Mouse (Mus musculus): ENCODE results near the gene Cfap206. TPM values are rescaled to one million over a fixed set of nuclear protein-coding genes. Genes with fewer than 3 reads are reported as not detected.

Gene Cfap206
- polyA plus RNA-seq, 1 experiment from 2014 or later = 0.88 TPM

DNA sequence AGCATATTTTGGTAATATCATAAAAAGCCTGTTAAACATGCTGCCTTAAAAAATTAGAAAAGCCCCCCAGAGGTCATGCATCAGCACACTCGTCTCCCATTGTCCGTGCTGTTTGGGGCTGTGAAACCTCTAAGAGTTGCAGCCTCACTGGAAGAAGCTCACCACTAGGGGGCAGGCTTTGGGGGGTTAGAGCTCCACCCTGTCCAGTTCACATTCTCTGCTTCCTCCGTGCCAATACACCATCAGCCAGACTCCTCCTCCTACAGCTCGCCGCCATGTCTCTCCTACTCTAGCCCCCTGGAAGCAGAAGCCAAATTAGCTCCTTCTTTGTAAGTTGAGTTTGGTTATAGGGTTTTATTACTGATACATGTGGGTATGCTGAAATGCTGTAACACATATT, 28.5 kb downstream of the Cfap206 start:
- Histone ChIP-seq H3K27me3 (ENCODE audit: control insufficient read depth, insufficient read depth, low read length) (no peaks in the 10 kb centered on the region), H3K4me1 (replicated peaks; ENCODE audit: control insufficient read depth, insufficient read depth, low read length) (no peaks in the 10 kb centered on the region), H3K9me3 (ENCODE audit: control insufficient read depth, low read length) (no peaks in the 10 kb centered on the region), H3K27ac (ENCODE audit: low read depth, low read length) (no peak overlapping the region), H3K4me3 (ENCODE audit: low read depth, low read length) (no peak overlapping the region), H3K4me2 (ENCODE audit: low read depth, low read length, severe bottlenecking) (no peak overlapping the region), H3K36me3 (ENCODE audit: control insufficient read depth, insufficient read depth, low read length) (no peaks in the 10 kb centered on the region), H3K9ac (ENCODE audit: low read length) (no peak overlapping the region)
- DNase-seq (ENCODE audit: low spot score) (peak; percentile 84), ATAC-seq (replicated peaks; ENCODE audit: low FRiP score) (peak; percentile 71)
- 41% methylated on average over 5 of the region's 5 CpGs for WGBS

DNA sequence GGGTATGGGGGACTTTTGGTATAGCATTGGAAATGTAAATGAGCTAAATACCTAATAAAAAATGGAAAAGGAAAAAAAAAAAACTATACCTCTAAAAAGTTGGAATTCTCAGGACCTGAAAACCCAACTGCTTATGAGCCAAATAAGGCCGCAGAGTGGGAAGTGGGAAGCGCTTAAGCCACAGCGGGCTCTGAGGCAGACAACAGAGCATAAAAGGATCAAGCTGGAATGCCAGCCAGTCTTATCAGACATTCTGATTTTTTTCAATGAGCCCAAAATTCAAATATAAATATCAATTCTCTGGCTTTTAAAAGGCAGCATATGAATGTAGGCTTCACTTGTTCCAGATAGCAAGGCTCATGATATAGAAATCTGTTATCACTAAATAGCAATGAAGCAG, 42.0 kb downstream of the Cfap206 start:
- Histone ChIP-seq H3K9me3 (ENCODE audit: control insufficient read depth, low read length) (no peaks in the 10 kb centered on the region), H3K27me3 (ENCODE audit: control insufficient read depth, insufficient read depth, low read length) (no peaks in the 10 kb centered on the region), H3K4me2 (ENCODE audit: low read depth, low read length, severe bottlenecking) (no peak overlapping the region), H3K9ac (ENCODE audit: low read length) (no peak overlapping the region), H3K27ac (ENCODE audit: low read depth, low read length) (no peak overlapping the region), H3K4me3 (ENCODE audit: low read depth, low read length) (no peak overlapping the region), H3K36me3 (ENCODE audit: control insufficient read depth, insufficient read depth, low read length) (no peaks in the 10 kb centered on the region), H3K4me1 (replicated peaks; ENCODE audit: control insufficient read depth, insufficient read depth, low read length) (no peaks in the 10 kb centered on the region)
- ATAC-seq (replicated peaks; ENCODE audit: low FRiP score) = no peak
- WGBS = 78% methylated on average over 3 of the region's 3 CpGs
- DNase-seq (ENCODE audit: low spot score) = no peak

DNA sequence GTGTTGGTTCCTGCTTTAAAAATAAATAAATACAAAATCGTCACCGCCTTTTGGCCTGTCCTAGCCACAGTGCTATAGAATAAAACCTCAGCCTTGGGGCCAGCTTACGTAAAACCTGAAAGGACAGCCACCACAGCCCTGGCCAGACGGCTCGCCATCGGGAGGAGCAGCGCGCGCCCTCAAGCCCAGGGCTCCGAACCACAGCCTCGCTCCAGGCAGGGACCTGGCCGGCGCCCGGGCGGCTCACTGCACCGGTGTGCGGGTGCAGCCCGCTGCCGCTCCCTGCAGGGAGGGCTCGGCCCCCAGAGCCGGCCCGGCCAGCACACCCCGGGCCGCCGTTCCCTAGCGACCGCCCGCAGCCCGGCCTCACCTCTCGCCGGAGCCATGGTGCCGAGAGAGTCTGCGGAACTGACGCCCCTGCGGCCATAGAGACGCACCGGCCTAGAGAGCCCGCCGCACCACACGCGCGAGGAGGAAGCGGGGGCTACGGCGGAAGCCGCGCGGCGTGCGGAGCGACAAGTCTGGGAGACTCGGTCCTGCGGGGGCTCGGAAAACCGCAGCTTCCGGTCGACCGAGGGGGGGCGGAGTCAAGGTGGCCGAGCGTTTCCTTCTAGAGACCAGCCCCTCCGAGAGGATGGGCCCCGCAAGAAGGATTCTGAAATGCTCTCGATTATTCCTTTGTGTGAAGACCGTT, 43.0 kb downstream of the Cfap206 start, which contains the start of gene Slc35a1:
Gene Slc35a1 (minus strand): TSS at position 565 of the 694 bp plus-strand sequence.
- peak; percentile 97 for ATAC-seq (replicated peaks; ENCODE audit: low FRiP score)
- peak within 1 kb of the TSS; percentile 96 for H3K9ac ChIP-seq (ENCODE audit: low read length)
- under 1% methylated on average over 65 of the region's 65 CpGs for WGBS

DNA sequence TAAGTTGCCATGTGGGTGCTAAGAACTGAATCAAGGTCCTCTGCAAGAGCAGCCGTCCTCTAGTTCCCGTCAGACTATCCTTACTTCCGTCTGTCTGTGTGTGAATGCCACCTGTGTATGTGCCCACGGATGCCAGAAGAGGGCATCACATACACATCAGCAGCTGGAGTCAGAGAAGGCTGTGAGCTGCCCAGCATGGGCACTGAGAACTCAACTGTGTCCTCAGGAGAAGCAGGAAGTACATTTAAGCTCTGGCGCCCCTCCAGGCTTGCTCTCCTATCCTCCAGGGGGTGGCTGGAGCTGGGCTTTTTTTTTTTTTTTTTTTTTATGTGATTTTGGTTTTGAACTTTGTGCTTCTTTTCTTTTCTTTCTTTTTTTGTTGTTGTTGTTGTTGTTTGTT, 49.5 kb downstream of the Cfap206 start:
- 83% methylated on average over 5 of the region's 5 CpGs for WGBS

More for the DNA sequence above, 43.0 kb downstream of the Cfap206 start, which contains the start of gene Slc35a1:
- Histone ChIP-seq H3K9me3 (ENCODE audit: control insufficient read depth, low read length) (no peaks in the 10 kb centered on the region), H3K36me3 (ENCODE audit: control insufficient read depth, insufficient read depth, low read length) (no peaks in the 10 kb centered on the region; the same call in 1 of the 2 replicates), H3K4me2 (ENCODE audit: low read depth, low read length, severe bottlenecking) (peak within 1 kb of the TSS; percentile 50), H3K4me3 (ENCODE audit: low read depth, low read length) (peak within 1 kb of the TSS; percentile 92), H3K27me3 (ENCODE audit: control insufficient read depth, insufficient read depth, low read length) (no peaks in the 10 kb centered on the region), H3K27ac (ENCODE audit: low read depth, low read length) (peak within 1 kb of the TSS; percentile 92), H3K4me1 (replicated peaks; ENCODE audit: control insufficient read depth, insufficient read depth, low read length) (no peaks in the 10 kb centered on the region)
- DNase-seq (ENCODE audit: low spot score) = peak; percentile 95

DNA sequence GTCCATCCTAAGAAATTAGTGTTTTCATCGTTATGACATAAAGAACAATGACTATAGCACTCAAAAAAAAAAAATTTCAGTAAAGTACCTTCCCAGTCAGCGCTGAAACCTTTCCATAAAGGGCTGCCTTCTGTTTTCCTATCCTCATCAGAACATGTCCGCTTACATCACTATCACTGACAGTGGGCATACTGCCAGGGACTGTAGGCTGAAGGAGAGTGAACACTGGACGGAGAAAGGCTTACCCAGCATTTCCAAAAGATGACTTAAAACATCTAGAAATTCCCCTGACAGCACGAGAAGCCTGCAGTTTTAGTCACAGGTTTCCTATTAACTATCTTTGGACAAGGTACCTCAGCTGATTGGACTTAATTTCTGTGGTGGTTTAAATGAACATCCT, 56.3 kb downstream of the Cfap206 start:
- no peak for ATAC-seq (replicated peaks; ENCODE audit: low FRiP score)
- no peaks in the 10 kb centered on the region for H3K27me3 ChIP-seq (ENCODE audit: control insufficient read depth, insufficient read depth, low read length)
- H3K4me3 ChIP-seq (ENCODE audit: low read depth, low read length) = no peak overlapping the region
- no peaks in the 10 kb centered on the region for H3K4me1 ChIP-seq (replicated peaks; ENCODE audit: control insufficient read depth, insufficient read depth, low read length)
- no peaks in the 10 kb centered on the region for H3K9me3 ChIP-seq (ENCODE audit: control insufficient read depth, low read length)
- no peaks in the 10 kb centered on the region; the same call in 1 of the 2 replicates for H3K36me3 ChIP-seq (ENCODE audit: control insufficient read depth, insufficient read depth, low read length)
- no peak for DNase-seq (ENCODE audit: low spot score)
- H3K27ac ChIP-seq (ENCODE audit: low read depth, low read length) = no peak overlapping the region
- 95% methylated on average over 5 of the region's 5 CpGs for WGBS
- H3K9ac ChIP-seq (ENCODE audit: low read length) = no peak overlapping the region
- no peak overlapping the region for H3K4me2 ChIP-seq (ENCODE audit: low read depth, low read length, severe bottlenecking)

More for the DNA sequence above, 49.5 kb downstream of the Cfap206 start:
- no peaks in the 10 kb centered on the region for H3K9me3 ChIP-seq (ENCODE audit: control insufficient read depth, low read length)
- ATAC-seq (replicated peaks; ENCODE audit: low FRiP score) (no peak), DNase-seq (ENCODE audit: low spot score) (no peak)
- no peak overlapping the region for H3K9ac ChIP-seq (ENCODE audit: low read length)
- H3K4me3 ChIP-seq (ENCODE audit: low read depth, low read length) = no peak overlapping the region
- H3K27ac ChIP-seq (ENCODE audit: low read depth, low read length) = no peak overlapping the region
- H3K27me3 ChIP-seq (ENCODE audit: control insufficient read depth, insufficient read depth, low read length) = no peaks in the 10 kb centered on the region
- H3K36me3 ChIP-seq (ENCODE audit: control insufficient read depth, insufficient read depth, low read length) = no peaks in the 10 kb centered on the region; the same call in 1 of the 2 replicates
- H3K4me2 ChIP-seq (ENCODE audit: low read depth, low read length, severe bottlenecking) = no peak overlapping the region
- H3K4me1 ChIP-seq (replicated peaks; ENCODE audit: control insufficient read depth, insufficient read depth, low read length) = no peaks in the 10 kb centered on the region

DNA sequence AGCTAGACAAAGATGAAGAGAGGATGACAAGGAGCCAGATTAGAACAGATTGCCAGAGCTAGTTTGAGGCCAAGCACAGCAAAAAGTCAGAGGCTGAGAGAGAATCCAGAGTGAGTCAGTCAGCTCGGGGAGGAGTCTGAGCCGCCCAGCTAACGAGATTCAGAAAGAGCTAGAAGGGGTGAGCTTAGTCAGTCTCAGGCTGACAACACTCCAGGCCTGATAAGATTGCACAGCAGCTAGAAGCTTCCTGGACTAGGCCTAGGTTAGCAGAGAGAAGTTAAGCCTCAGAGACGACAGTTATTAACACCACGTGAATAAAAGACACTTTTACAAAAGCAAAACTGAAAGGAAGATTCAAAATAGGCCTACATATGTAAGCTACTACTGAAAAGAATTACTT, 62.1 kb downstream of the Cfap206 start:
- Histone ChIP-seq H3K9ac (ENCODE audit: low read length) (no peak overlapping the region), H3K36me3 (ENCODE audit: control insufficient read depth, insufficient read depth, low read length) (peaks cover 3% of the 10 kb centered on the region; the same call in 1 of the 2 replicates), H3K4me2 (ENCODE audit: low read depth, low read length, severe bottlenecking) (no peak overlapping the region), H3K27ac (ENCODE audit: low read depth, low read length) (no peak overlapping the region), H3K4me3 (ENCODE audit: low read depth, low read length) (no peak overlapping the region), H3K4me1 (replicated peaks; ENCODE audit: control insufficient read depth, insufficient read depth, low read length) (no peaks in the 10 kb centered on the region), H3K27me3 (ENCODE audit: control insufficient read depth, insufficient read depth, low read length) (no peaks in the 10 kb centered on the region), H3K9me3 (ENCODE audit: control insufficient read depth, low read length) (no peaks in the 10 kb centered on the region)
- no peak for DNase-seq (ENCODE audit: low spot score)
- ATAC-seq (replicated peaks; ENCODE audit: low FRiP score) = no peak
- 89% methylated on average over 5 of the region's 5 CpGs for WGBS

DNA sequence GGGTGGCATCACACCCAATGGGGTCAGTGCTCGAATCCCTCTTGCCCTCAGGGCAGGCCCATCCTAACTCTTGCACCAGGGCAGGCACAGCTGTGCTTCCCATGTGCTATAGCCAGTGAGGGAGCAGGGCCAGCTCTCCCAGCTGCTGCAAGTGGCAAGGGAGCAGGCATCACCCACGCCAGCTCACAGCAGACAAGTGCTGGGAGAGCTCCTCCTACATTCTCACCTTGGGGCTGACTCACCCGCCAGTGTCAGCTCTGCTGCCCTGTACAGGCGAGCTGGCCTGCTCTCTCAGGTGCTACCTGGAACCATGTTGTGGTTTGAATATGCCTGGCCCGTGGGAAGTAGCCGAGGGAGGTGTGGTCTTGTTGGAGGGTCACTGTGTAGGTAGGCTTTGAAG, 68.1 kb downstream of the Cfap206 start:
- ATAC-seq (replicated peaks; ENCODE audit: low FRiP score) = no peak
- DNase-seq (ENCODE audit: low spot score) = no peak
- H3K27ac ChIP-seq (ENCODE audit: low read depth, low read length) = no peak overlapping the region
- H3K4me1 ChIP-seq (replicated peaks; ENCODE audit: control insufficient read depth, insufficient read depth, low read length) = no peaks in the 10 kb centered on the region
- H3K9ac ChIP-seq (ENCODE audit: low read length) = no peak overlapping the region
- no peaks in the 10 kb centered on the region for H3K27me3 ChIP-seq (ENCODE audit: control insufficient read depth, insufficient read depth, low read length)
- H3K4me2 ChIP-seq (ENCODE audit: low read depth, low read length, severe bottlenecking) = no peak overlapping the region
- H3K9me3 ChIP-seq (ENCODE audit: control insufficient read depth, low read length) = no peaks in the 10 kb centered on the region
- 87% methylated on average over 6 of the region's 6 CpGs for WGBS
- H3K36me3 ChIP-seq (ENCODE audit: control insufficient read depth, insufficient read depth, low read length) = peaks cover 3% of the 10 kb centered on the region; the same call in 1 of the 2 replicates
- no peak overlapping the region for H3K4me3 ChIP-seq (ENCODE audit: low read depth, low read length)

DNA sequence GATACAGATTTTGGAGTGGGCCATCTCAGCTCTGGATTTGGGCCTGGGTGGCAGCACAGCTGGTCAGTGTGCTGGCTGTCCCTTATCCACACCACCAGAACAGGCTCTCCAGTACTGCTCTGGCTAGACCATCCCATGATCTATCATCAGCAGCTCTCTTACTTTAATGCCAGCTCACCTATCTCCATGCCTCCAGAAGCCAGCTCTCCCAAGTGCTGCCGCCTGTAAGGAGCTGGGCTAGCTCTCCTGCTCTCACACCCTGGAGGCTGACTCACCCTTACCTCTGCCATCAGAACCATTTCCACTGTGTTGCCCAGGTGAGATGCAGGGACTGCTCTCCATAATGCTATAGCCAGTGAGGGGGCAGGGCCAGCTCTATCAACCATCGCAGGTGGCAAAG, 68.5 kb downstream of the Cfap206 start:
- Histone ChIP-seq H3K27me3 (ENCODE audit: control insufficient read depth, insufficient read depth, low read length) (no peaks in the 10 kb centered on the region), H3K36me3 (ENCODE audit: control insufficient read depth, insufficient read depth, low read length) (peaks cover 1% of the 10 kb centered on the region; the same call in 1 of the 2 replicates), H3K4me3 (ENCODE audit: low read depth, low read length) (no peak overlapping the region), H3K4me2 (ENCODE audit: low read depth, low read length, severe bottlenecking) (no peak overlapping the region), H3K4me1 (replicated peaks; ENCODE audit: control insufficient read depth, insufficient read depth, low read length) (no peaks in the 10 kb centered on the region), H3K9me3 (ENCODE audit: control insufficient read depth, low read length) (no peaks in the 10 kb centered on the region), H3K27ac (ENCODE audit: low read depth, low read length) (no peak overlapping the region), H3K9ac (ENCODE audit: low read length) (no peak overlapping the region)
- WGBS = 98% methylated on average over 2 of the region's 2 CpGs
- ATAC-seq (replicated peaks; ENCODE audit: low FRiP score) (no peak), DNase-seq (ENCODE audit: low spot score) (no peak)

DNA sequence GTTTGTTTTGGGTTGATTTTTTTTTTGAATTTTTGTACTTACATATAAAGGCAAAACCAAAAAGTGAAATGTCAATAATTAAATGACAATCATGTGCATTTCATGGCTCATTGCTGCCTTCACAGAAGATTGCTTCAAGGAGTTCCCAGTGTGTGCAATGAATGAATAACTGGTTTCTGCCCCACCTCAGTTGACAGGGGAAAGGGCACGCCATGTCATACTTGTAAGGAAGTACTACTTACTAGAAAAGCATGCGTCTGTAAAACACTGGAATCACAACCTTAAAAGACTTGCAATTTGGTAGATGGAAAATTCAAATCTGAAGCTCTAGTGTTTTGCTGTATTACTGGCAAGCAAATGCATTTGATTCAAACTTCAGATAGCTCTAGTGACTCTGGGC, 71.0 kb downstream of the Cfap206 start:
- no peak for ATAC-seq (replicated peaks; ENCODE audit: low FRiP score)
- Histone ChIP-seq H3K4me3 (ENCODE audit: low read depth, low read length) (no peak overlapping the region), H3K4me2 (ENCODE audit: low read depth, low read length, severe bottlenecking) (no peak overlapping the region), H3K27ac (ENCODE audit: low read depth, low read length) (no peak overlapping the region), H3K9me3 (ENCODE audit: control insufficient read depth, low read length) (no peaks in the 10 kb centered on the region), H3K27me3 (ENCODE audit: control insufficient read depth, insufficient read depth, low read length) (no peaks in the 10 kb centered on the region), H3K4me1 (replicated peaks; ENCODE audit: control insufficient read depth, insufficient read depth, low read length) (no peaks in the 10 kb centered on the region), H3K9ac (ENCODE audit: low read length) (no peak overlapping the region), H3K36me3 (ENCODE audit: control insufficient read depth, insufficient read depth, low read length) (peaks cover 4% of the 10 kb centered on the region)
- DNase-seq (ENCODE audit: low spot score) = no peak
- WGBS = 89% methylated on average over 2 of the region's 2 CpGs
